Mouse (Mus musculus): ENCODE data around the gene Kcnj16.
A peak's percentile ranks its signal among the peaks of the same experiment; 100 is the strongest.

The Kcnj16 gene

DNA sequence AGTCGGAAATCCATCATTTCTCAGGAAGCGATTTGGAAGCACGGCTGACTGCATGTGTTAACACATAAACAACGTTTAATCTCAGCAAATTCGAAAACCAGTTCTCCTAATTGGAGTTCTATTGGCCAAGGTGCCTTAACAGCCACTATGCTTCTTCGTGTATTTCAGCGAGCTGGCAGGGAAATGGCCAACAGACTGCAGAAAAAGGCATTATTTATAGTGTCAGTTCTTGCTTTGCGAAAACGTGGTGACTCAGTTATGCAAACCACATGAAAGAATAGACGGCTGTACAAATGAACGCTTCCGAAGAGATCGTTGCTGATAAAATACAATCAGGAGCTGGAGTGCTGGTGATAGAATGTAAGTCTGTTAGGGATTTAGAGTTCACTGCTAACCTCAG lies 88.2 kb downstream of the Kcnj16 start:
- DNase-seq (ENCODE audit: low spot score), result no peak

DNA sequence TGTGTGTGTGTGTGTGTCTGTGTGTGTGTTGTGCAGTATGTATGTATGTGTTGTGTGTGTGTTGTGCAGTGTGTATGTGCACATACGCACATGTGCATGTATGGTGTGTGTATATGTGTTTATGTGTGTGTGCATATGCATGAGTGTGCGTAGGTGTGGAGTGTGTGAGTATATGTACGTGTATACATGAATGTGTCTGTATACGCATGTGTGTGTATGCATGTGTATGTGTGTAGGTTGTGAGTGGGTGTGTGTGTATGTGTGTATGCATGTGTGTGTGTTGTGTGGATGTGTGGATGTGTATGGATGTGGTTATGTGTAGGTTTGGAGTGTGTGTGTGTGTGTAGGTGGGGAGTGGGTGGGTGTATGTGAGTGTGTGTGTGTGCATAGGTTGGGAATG lies 89.6 kb downstream of the Kcnj16 start:
- no peak for DNase-seq (ENCODE audit: low spot score)

DNA sequence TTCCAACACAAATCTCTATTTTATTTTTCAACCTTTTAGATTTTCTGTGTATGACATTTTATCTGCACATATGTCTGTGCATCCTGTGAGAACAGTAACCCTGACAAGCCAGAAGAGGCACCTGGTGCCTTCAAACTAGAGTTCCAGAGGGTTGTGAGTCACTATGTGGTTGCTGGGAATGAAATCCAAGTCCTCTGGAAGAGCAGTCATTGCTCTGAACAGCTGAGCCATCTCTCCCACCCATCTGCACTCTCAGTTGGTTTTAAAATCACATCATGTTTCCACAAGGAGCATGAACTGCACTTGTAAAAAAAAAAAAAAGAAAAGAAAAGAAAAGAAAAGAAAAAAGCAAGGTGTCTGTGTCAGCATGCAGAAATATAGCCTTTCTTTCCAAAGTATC lies 91.6 kb downstream of the Kcnj16 start:
- no peak for DNase-seq (ENCODE audit: low spot score)

DNA sequence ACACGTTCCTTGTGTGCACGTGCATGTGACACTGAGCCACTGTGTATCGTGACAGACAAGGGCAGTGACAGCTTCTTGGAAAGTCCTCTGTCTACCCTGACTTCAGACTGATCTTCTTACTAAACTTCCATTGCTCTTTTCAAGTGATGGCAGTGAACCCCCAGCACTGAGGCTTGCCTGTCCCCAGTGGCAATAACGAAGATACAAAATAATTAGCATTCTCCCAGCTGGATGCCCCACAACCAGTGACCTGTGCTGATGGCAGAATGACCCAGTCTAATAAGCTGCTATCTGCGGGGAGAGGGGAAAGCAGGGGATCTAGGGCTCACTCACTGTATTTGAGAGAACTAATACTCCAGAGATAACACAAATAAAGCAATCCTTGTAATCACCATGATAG lies 92.4 kb downstream of the Kcnj16 start:
- DNase-seq (ENCODE audit: low spot score), result no peak

- DNase-seq (ENCODE audit: low spot score), result peak; percentile 9
Observed at GRCm38 (mm10) chr11:111064751-111065527, 97.1 kb downstream of the Kcnj16 start.

GRCm38 (mm10) chr11:111065635-111066298 lies 97.9 kb downstream of the Kcnj16 start, which contains the start of gene Kcnj2:
Kcnj2 (plus strand) TSS chr11:111066164.
- peak; percentile 87 for DNase-seq (ENCODE audit: low spot score)

GRCm38 (mm10) chr11:111066299-111066691 lies 98.5 kb downstream of the Kcnj16 start:
- DNase-seq (ENCODE audit: low spot score), result peak; percentile 4

- no peak for DNase-seq (ENCODE audit: low spot score)
Observed at GRCm38 (mm10) chr11:111067787-111068186, 100.0 kb downstream of the Kcnj16 start.

- no peak for DNase-seq (ENCODE audit: low spot score)
Observed at GRCm38 (mm10) chr11:111070460-111070859, 102.6 kb downstream of the Kcnj16 start.

GRCm38 (mm10) chr11:111074131-111074530 lies 106.3 kb downstream of the Kcnj16 start:
- no peak for DNase-seq (ENCODE audit: low spot score)

Measured in testis, postnatal 14 days (tissue).